Mouse (Mus musculus) embryonic facial prominence, embryonic 14.5 days (tissue): ENCODE measurements around the gene Col5a1. TPM values are rescaled to one million over a fixed set of nuclear protein-coding genes. Genes with fewer than 3 reads are reported as not detected.

Source experiments
- ATAC-seq: fragments of 200-750 bp; cut with Nextera tagmentation; 2 replicates; pipeline ENCODE4 v1.8.0; 2017; ENCODE audit warnings: low read depth, moderate number of reproducible peaks, moderate TSS enrichment
- DNase-seq: peaks from one replicate; pipeline ENCODE4 v3.0.0-alpha.2; 2015; ENCODE audit warnings: low spot score
- H3K27ac ChIP-seq: fragments of 300-500 bp; sonication (generic); replicated peaks from 2 replicates; pipeline ENCODE4 v1.5.1; 2014; ENCODE audit warnings: low read depth, mild to moderate bottlenecking, low read length, moderate library complexity
- H3K27me3 ChIP-seq: fragments of 300-500 bp; sonication (generic); replicated peaks from 2 replicates; pipeline ENCODE4 v1.6.1; 2014; ENCODE audit warnings: low read length; ENCODE audit not compliant: control insufficient read depth, insufficient read depth
- H3K36me3 ChIP-seq: fragments of 300-500 bp; sonication (generic); 2 replicates; pipeline ENCODE4 v1.6.1; 2014; ENCODE audit warnings: low read length, mixed read lengths; ENCODE audit not compliant: control insufficient read depth, insufficient read depth
- H3K4me1 ChIP-seq: fragments of 300-500 bp; sonication (generic); 2 replicates; pipeline ENCODE4 v1.6.1; 2014; ENCODE audit warnings: antibody characterized with exemption, low read length; ENCODE audit not compliant: control insufficient read depth, insufficient read depth
- H3K4me2 ChIP-seq: fragments of 300-500 bp; sonication (generic); 2 replicates; pipeline ENCODE4 v1.6.1; 2014; ENCODE audit warnings: low read depth, mild to moderate bottlenecking, low read length, moderate library complexity, mixed read lengths
- H3K4me3 ChIP-seq: fragments of 300-500 bp; sonication (generic); 2 replicates; pipeline ENCODE4 v1.5.1; 2014; ENCODE audit warnings: low read depth, mild to moderate bottlenecking, low read length
- H3K9ac ChIP-seq: fragments of 300-500 bp; sonication (generic); 2 replicates; pipeline ENCODE4 v1.6.1; 2014; ENCODE audit warnings: low read depth, mild to moderate bottlenecking, low read length, moderate library complexity, mixed read lengths
- H3K9me3 ChIP-seq: fragments of 300-500 bp; sonication (generic); 2 replicates; pipeline ENCODE4 v1.6.1; 2016; ENCODE audit warnings: low read length; ENCODE audit not compliant: control insufficient read depth
- WGBS: fragments of 180-500 bp; shearing (Covaris S2); extraction: QIAGEN DNeasy Blood & Tissue Kit; methylation state at CpG from one replicate; pipeline ENCODE4 v1.1.7; 2014; 5-methylcytosine and 5-hydroxymethylcytosine counted together
- polyA plus RNA-seq: library from polyadenylated mRNA; unstranded; fragments of >200 nt; fragmentation: Nextera tagmentation; extraction: Ambion mirVana; gene quantifications from 2 replicates; pipeline ENCODE4 v1.2.1, GENCODE M21; 2014

Col5a1 gene
- polyA plus RNA-seq, 1 experiment from 2014 or later, result 253 TPM

- 93% methylated on average over 1 of the region's 1 CpGs for WGBS
Measured at GRCm38 (mm10) chr2:28040466-28040865, 154.2 kb downstream of the Col5a1 start.

GRCm38 (mm10) chr2:28044920-28045598, 158.8 kb downstream of the Col5a1 start:
- no peak for DNase-seq
- Histone ChIP-seq H3K27ac (no peak overlapping the region), H3K4me2 (no peak overlapping the region), H3K9ac (no peak overlapping the region), H3K4me1 (peaks cover 5% of the 10 kb centered on the region; the same call in 1 of the 2 replicates), H3K27me3 (no peaks in the 10 kb centered on the region), H3K36me3 (no peaks in the 10 kb centered on the region), H3K9me3 (no peaks in the 10 kb centered on the region), H3K4me3 (no peak overlapping the region)
- 75% methylated on average over 9 of the region's 9 CpGs for WGBS
- no peak for ATAC-seq

More at GRCm38 (mm10) chr2:28040466-28040865, 154.2 kb downstream of the Col5a1 start:
- Histone ChIP-seq H3K4me1 (no peaks in the 10 kb centered on the region), H3K27ac (no peak overlapping the region), H3K9me3 (no peaks in the 10 kb centered on the region), H3K9ac (no peak overlapping the region), H3K4me2 (no peak overlapping the region), H3K36me3 (peaks cover 39% of the 10 kb centered on the region), H3K4me3 (no peak overlapping the region), H3K27me3 (no peaks in the 10 kb centered on the region)
- no peak for DNase-seq
- ATAC-seq, result no peak

GRCm38 (mm10) chr2:28046311-28046710, 160.1 kb downstream of the Col5a1 start:
- H3K4me1 ChIP-seq, result peaks cover 5% of the 10 kb centered on the region; the same call in 1 of the 2 replicates
- no peak overlapping the region for H3K9ac ChIP-seq
- H3K36me3 ChIP-seq, result no peaks in the 10 kb centered on the region
- H3K27me3 ChIP-seq, result no peaks in the 10 kb centered on the region
- DNase-seq, result no peak
- no peak overlapping the region for H3K4me2 ChIP-seq
- WGBS, result 52% methylated on average over 6 of the region's 6 CpGs
- H3K4me3 ChIP-seq, result no peak overlapping the region
- no peak overlapping the region for H3K27ac ChIP-seq
- no peaks in the 10 kb centered on the region for H3K9me3 ChIP-seq
- ATAC-seq, result no peak

- no peak overlapping the region for H3K4me3 ChIP-seq
- no peak overlapping the region for H3K4me2 ChIP-seq
- H3K27me3 ChIP-seq, result no peaks in the 10 kb centered on the region
- H3K9me3 ChIP-seq, result no peaks in the 10 kb centered on the region
- ATAC-seq, result no peak
- H3K4me1 ChIP-seq, result peaks cover 5% of the 10 kb centered on the region; the same call in 1 of the 2 replicates
- H3K27ac ChIP-seq, result no peak overlapping the region
- H3K36me3 ChIP-seq, result no peaks in the 10 kb centered on the region
- WGBS, result 74% methylated on average over 7 of the region's 7 CpGs
- no peak overlapping the region for H3K9ac ChIP-seq
- DNase-seq, result no peak
Measured at GRCm38 (mm10) chr2:28047092-28047491, 160.9 kb downstream of the Col5a1 start.

- Histone ChIP-seq H3K36me3 (no peaks in the 10 kb centered on the region), H3K4me1 (no peaks in the 10 kb centered on the region), H3K27me3 (no peaks in the 10 kb centered on the region), H3K9ac (no peak overlapping the region), H3K4me2 (no peak overlapping the region), H3K4me3 (no peak overlapping the region), H3K27ac (no peak overlapping the region), H3K9me3 (no peaks in the 10 kb centered on the region)
- no peak for ATAC-seq
- WGBS, result 81% methylated on average over 1 of the region's 1 CpGs
- DNase-seq, result no peak
Measured at GRCm38 (mm10) chr2:28059922-28060321, 173.7 kb downstream of the Col5a1 start.

- Histone ChIP-seq H3K27ac (no peak overlapping the region), H3K4me2 (no peak overlapping the region), H3K4me1 (no peaks in the 10 kb centered on the region), H3K4me3 (no peak overlapping the region), H3K36me3 (no peaks in the 10 kb centered on the region), H3K9me3 (no peaks in the 10 kb centered on the region), H3K9ac (no peak overlapping the region), H3K27me3 (no peaks in the 10 kb centered on the region)
- WGBS, result 88% methylated on average over 4 of the region's 4 CpGs
- no peak for ATAC-seq
- no peak for DNase-seq
Measured at GRCm38 (mm10) chr2:28063711-28064338, 177.6 kb downstream of the Col5a1 start.

GRCm38 (mm10) chr2:28064339-28065080, 178.3 kb downstream of the Col5a1 start:
- no peak overlapping the region for H3K4me2 ChIP-seq
- no peak overlapping the region for H3K4me3 ChIP-seq
- no peaks in the 10 kb centered on the region for H3K4me1 ChIP-seq
- no peak overlapping the region for H3K9ac ChIP-seq
- DNase-seq (no peak), ATAC-seq (no peak)
- no peaks in the 10 kb centered on the region for H3K27me3 ChIP-seq
- 74% methylated on average over 7 of the region's 7 CpGs for WGBS
- H3K36me3 ChIP-seq, result no peaks in the 10 kb centered on the region
- H3K27ac ChIP-seq, result no peak overlapping the region
- no peaks in the 10 kb centered on the region for H3K9me3 ChIP-seq

GRCm38 (mm10) chr2:28065081-28065651, 178.9 kb downstream of the Col5a1 start:
- H3K4me3 ChIP-seq, result no peak overlapping the region
- no peaks in the 10 kb centered on the region for H3K36me3 ChIP-seq
- 84% methylated on average over 5 of the region's 5 CpGs for WGBS
- no peak overlapping the region for H3K4me2 ChIP-seq
- no peaks in the 10 kb centered on the region for H3K4me1 ChIP-seq
- no peak overlapping the region for H3K9ac ChIP-seq
- no peak overlapping the region for H3K27ac ChIP-seq
- no peaks in the 10 kb centered on the region for H3K9me3 ChIP-seq
- H3K27me3 ChIP-seq, result no peaks in the 10 kb centered on the region
- DNase-seq, result no peak
- ATAC-seq, result no peak
